Mouse (Mus musculus): Measurements from ENCODE around the gene Unk. TPM values are rescaled to one million over a fixed set of nuclear protein-coding genes. Genes with fewer than 3 reads are reported as not detected.

The Unk gene
- total and polyA plus RNA-seq, 3 experiments = 17.2 to 80.7 (median 50.1) TPM

DNA sequence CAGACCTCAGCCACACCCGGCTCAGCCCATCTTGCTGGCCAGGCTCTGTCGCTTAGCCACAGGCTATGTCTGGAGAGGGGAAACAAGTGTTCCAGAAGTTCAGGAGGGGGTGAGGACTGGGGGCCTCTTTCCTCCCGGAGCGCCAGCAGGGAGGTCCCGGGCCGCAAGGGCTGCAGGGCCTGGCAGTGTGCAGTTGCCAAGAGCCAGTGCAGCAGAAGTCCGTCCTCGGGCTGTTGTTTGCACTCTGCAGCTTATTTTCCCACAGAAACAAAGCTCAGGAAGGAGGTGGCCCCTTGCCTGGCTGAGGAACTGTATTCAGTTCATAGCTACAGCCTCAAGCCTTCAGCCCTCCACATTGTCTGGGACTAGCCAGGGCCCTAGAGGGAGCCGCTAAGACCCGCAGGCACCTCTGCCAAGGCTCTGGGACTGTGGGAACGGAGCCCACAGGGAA is 71.8 kb downstream of the Unk start:
- Histone ChIP-seq H3K9me3 (replicated peaks) (peaks cover under 1% of the 10 kb centered on the region; the same call in 1 of the 2 replicates), H3K4me1 (ENCODE audit: insufficient read depth, low read depth, low read length) (peaks cover 80% of the 10 kb centered on the region), H3K36me3 (replicated peaks) (no peaks in the 10 kb centered on the region), H3K27me3 (ENCODE audit: insufficient read depth, low read length) (peaks cover 5% of the 10 kb centered on the region; the same call in 1 of the 2 replicates), H3K4me3 (ENCODE audit: low read depth, low read length) (peak overlapping the region; percentile 48; the same call in 1 of the 2 replicates)
- DNase-seq (ENCODE audit: low spot score) (no peak), ATAC-seq (ENCODE audit: extremely low read depth, insufficient number of reproducible peaks, low FRiP score, poor library complexity, severe bottlenecking) (no peak)
- no peak for TF ChIP-seq GATA1 (IDR thresholded peaks at IDR 0.05; ENCODE audit: borderline replicate concordance, low read length)
- TF ChIP-seq GATA2 (IDR thresholded peaks at IDR 0.05; ENCODE audit: borderline replicate concordance, low read depth, low read length) = no peak
- no peak for TF ChIP-seq TAL1 (conservative IDR thresholded peaks at IDR 0.05; ENCODE audit: low read depth, low read length)
- TF ChIP-seq POLR2AphosphoS5 (IDR thresholded peaks at IDR 0.05; ENCODE audit: insufficient replicate concordance, low read depth, low read length) = no peak
- TF ChIP-seq CTCF (IDR thresholded peaks at IDR 0.05; ENCODE audit: low read depth, low read length) = no peak

DNA sequence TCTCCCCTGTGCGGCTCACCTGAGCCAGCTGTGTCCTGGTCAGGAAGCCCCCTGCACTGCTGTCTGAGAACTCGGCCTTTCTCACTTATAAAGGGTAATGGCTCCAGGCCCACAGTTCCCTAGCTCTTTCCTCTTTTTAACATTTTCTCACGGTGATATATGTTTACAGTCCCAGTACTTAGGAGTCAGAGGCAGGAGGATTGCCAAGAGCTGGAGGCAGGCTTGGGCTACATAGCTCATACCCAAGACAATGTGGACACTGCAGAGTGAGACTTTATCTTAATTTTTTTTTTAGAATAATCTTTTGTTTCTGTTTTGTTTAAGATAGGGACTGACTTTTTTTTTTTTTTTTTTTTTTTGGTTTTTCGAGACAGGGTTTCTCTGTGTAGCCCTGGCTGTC is 72.3 kb downstream of the Unk start:
- Histone ChIP-seq H3K4me1 (ENCODE audit: insufficient read depth, low read depth, low read length) (peaks cover 85% of the 10 kb centered on the region), H3K36me3 (replicated peaks) (no peaks in the 10 kb centered on the region), H3K9me3 (replicated peaks) (no peaks in the 10 kb centered on the region), H3K4me3 (ENCODE audit: low read depth, low read length) (peak overlapping the region; percentile 48; the same call in 1 of the 2 replicates), H3K27me3 (ENCODE audit: insufficient read depth, low read length) (peaks cover 9% of the 10 kb centered on the region; the same call in 1 of the 2 replicates)
- no peak for DNase-seq (ENCODE audit: low spot score)
- ATAC-seq (ENCODE audit: extremely low read depth, insufficient number of reproducible peaks, low FRiP score, poor library complexity, severe bottlenecking) = no peak
- TF ChIP-seq GATA1 (IDR thresholded peaks at IDR 0.05; ENCODE audit: borderline replicate concordance, low read length) (no peak), GATA2 (IDR thresholded peaks at IDR 0.05; ENCODE audit: borderline replicate concordance, low read depth, low read length) (no peak), CTCF (IDR thresholded peaks at IDR 0.05; ENCODE audit: low read depth, low read length) (no peak), TAL1 (conservative IDR thresholded peaks at IDR 0.05; ENCODE audit: low read depth, low read length) (no peak), POLR2AphosphoS5 (IDR thresholded peaks at IDR 0.05; ENCODE audit: insufficient replicate concordance, low read depth, low read length) (no peak)

DNA sequence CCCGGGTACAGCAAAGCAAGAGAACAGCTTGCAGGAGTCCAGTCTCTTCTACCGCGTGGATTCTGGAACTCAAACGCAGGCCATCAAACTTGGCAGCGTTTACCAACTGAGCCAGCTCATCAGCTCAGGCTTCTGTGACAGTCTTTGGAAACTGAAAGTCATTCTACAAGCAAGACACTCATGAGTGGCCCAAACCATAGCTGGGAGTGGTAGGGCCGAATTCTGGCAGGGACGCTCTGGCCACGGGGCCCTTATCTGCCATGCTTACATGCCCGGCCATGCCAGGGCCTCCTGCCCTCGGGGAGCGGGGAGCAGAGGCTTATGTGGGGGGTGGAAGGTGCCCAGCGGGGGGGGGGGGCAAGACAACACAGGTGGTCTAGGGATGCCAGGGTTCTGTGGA is 73.5 kb downstream of the Unk start:
- DNase-seq (ENCODE audit: low spot score) (no peak), ATAC-seq (ENCODE audit: extremely low read depth, insufficient number of reproducible peaks, low FRiP score, poor library complexity, severe bottlenecking) (no peak)
- Histone ChIP-seq H3K9me3 (replicated peaks) (peaks cover 8% of the 10 kb centered on the region; the same call in 1 of the 2 replicates), H3K27me3 (ENCODE audit: insufficient read depth, low read length) (peaks cover 19% of the 10 kb centered on the region), H3K4me3 (ENCODE audit: low read depth, low read length) (peak overlapping the region; percentile 43; the same call in 1 of the 2 replicates), H3K36me3 (replicated peaks) (no peaks in the 10 kb centered on the region), H3K4me1 (ENCODE audit: insufficient read depth, low read depth, low read length) (peaks cover 86% of the 10 kb centered on the region)
- no peak for TF ChIP-seq TAL1 (conservative IDR thresholded peaks at IDR 0.05; ENCODE audit: low read depth, low read length)
- no peak for TF ChIP-seq CTCF (IDR thresholded peaks at IDR 0.05; ENCODE audit: low read depth, low read length)
- TF ChIP-seq POLR2AphosphoS5 (IDR thresholded peaks at IDR 0.05; ENCODE audit: insufficient replicate concordance, low read depth, low read length) = no peak
- no peak for TF ChIP-seq GATA1 (IDR thresholded peaks at IDR 0.05; ENCODE audit: borderline replicate concordance, low read length)
- no peak for TF ChIP-seq GATA2 (IDR thresholded peaks at IDR 0.05; ENCODE audit: borderline replicate concordance, low read depth, low read length)

DNA sequence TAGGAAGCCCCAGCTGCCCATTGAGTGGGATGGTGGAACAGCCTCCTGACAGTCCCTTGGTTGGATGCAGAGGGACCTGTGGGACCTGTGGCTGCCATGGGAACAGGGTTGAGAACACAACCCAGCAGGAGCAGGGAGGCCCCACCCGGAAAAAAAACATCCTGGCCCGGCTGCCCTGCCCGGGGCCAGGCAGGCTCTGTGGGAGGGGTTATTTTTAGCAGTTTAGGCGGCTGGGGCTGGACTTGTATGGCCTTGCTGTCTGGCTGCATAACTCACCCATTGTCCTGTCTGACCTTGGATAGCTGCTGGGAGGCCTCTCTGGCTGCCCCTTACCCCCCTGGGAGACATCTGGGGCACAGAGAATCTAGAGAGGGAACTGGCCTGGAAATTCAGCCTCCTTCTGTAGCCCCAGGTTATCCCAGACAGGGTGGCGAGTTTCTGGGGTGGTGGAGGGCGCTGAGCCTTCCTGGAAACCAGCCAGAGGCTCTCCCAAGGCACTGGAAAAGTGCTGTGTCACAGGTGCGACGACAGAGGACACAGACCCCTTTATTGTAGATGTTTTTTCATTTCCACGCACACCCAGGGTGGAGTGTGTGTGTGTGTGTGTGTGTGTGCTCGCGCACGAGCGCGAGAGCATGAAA is 74.0 kb downstream of the Unk start:
- no peak for DNase-seq (ENCODE audit: low spot score)
- Histone ChIP-seq H3K27me3 (ENCODE audit: insufficient read depth, low read length) (peaks cover 23% of the 10 kb centered on the region), H3K4me3 (ENCODE audit: low read depth, low read length) (peak overlapping the region; percentile 43; the same call in 1 of the 2 replicates), H3K36me3 (replicated peaks) (no peaks in the 10 kb centered on the region), H3K9me3 (replicated peaks) (peaks cover 13% of the 10 kb centered on the region), H3K4me1 (ENCODE audit: insufficient read depth, low read depth, low read length) (peaks cover 83% of the 10 kb centered on the region)
- no peak for ATAC-seq (ENCODE audit: extremely low read depth, insufficient number of reproducible peaks, low FRiP score, poor library complexity, severe bottlenecking)
- TF ChIP-seq POLR2AphosphoS5 (IDR thresholded peaks at IDR 0.05; ENCODE audit: insufficient replicate concordance, low read depth, low read length) (no peak), GATA1 (IDR thresholded peaks at IDR 0.05; ENCODE audit: borderline replicate concordance, low read length) (no peak)

DNA sequence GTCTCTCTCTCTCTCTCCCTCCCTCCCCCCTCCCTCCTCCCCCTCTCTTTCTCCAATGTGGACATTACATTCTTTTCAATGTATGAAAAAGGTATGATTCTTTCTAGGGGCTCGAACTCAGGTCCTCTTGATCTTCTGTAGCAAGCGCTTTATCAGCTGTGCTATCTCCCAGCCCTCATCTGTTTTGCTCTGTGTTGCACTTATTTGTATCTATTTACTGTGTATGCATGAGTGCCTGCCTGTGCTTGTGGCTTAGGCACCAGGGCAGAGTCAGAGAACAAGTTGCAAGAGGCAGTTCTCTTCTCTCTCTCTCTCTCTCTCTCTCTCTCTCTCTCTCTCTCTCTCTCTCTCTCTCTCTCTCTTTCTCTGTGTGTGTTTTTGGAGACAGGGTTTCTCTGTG is 74.9 kb downstream of the Unk start:
- peaks cover 74% of the 10 kb centered on the region for H3K4me1 ChIP-seq (ENCODE audit: insufficient read depth, low read depth, low read length)
- ATAC-seq (ENCODE audit: extremely low read depth, insufficient number of reproducible peaks, low FRiP score, poor library complexity, severe bottlenecking) (no peak), DNase-seq (ENCODE audit: low spot score) (no peak)
- H3K4me3 ChIP-seq (ENCODE audit: low read depth, low read length) = no peak overlapping the region
- H3K36me3 ChIP-seq (replicated peaks) = no peaks in the 10 kb centered on the region
- TF ChIP-seq GATA2 (IDR thresholded peaks at IDR 0.05; ENCODE audit: borderline replicate concordance, low read depth, low read length) = no peak
- no peak for TF ChIP-seq TAL1 (conservative IDR thresholded peaks at IDR 0.05; ENCODE audit: low read depth, low read length)
- TF ChIP-seq CTCF (IDR thresholded peaks at IDR 0.05; ENCODE audit: low read depth, low read length) = no peak
- no peak for TF ChIP-seq GATA1 (IDR thresholded peaks at IDR 0.05; ENCODE audit: borderline replicate concordance, low read length)
- TF ChIP-seq POLR2AphosphoS5 (IDR thresholded peaks at IDR 0.05; ENCODE audit: insufficient replicate concordance, low read depth, low read length) = no peak
- H3K9me3 ChIP-seq (replicated peaks) = peaks cover 23% of the 10 kb centered on the region
- H3K27me3 ChIP-seq (ENCODE audit: insufficient read depth, low read length) = peaks cover 32% of the 10 kb centered on the region

DNA sequence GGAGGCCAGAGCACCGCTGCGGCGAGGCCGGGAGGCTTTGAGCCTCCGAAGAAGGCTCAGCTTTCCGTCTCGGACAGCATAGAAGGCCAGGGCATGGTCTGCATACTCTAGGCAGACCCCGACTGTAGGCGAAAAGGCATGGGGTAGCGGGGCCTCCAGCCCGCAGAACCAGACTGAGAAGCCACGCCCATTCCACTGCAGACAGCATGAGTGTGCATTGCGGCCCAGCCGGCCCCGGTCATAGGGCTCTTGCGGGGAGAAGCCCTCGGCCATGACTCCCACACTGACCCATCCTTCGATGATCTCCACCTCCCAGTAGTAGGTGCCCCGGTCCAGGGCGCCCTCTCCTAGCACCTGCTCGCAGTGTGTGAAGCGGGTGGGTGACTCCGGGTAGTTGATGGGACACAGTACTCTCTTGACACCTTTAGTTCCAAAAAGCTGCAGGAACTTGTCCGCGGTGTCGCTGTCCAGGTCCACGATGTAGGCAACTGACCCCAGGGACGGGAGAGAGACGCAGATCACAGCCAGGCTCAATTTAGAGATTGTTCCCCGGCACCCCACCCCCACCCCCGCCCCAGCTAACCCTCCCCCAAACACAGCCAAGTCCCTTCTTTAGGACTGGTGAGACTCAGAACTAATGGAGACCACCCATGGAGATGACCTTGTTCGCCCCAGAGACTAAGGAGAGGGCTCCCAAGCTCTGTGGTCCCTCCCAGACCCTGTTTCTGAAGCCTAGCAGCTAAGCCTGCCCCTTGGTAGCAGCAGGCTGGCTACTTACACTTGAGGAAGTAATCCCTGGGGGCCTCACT is 76.2 kb downstream of the Unk start:
- Histone ChIP-seq H3K4me3 (ENCODE audit: low read depth, low read length) (peak overlapping the region; percentile 62; the same call in 1 of the 2 replicates), H3K27me3 (ENCODE audit: insufficient read depth, low read length) (peaks cover 35% of the 10 kb centered on the region), H3K4me1 (ENCODE audit: insufficient read depth, low read depth, low read length) (peaks cover 61% of the 10 kb centered on the region), H3K36me3 (replicated peaks) (no peaks in the 10 kb centered on the region), H3K9me3 (replicated peaks) (peaks cover 27% of the 10 kb centered on the region)
- ATAC-seq (ENCODE audit: extremely low read depth, insufficient number of reproducible peaks, low FRiP score, poor library complexity, severe bottlenecking) = peak; percentile 38; the same call in 1 of the 2 replicates
- DNase-seq (ENCODE audit: low spot score) = no peak
- TF ChIP-seq TAL1 (conservative IDR thresholded peaks at IDR 0.05; ENCODE audit: low read depth, low read length) (no peak), GATA2 (IDR thresholded peaks at IDR 0.05; ENCODE audit: borderline replicate concordance, low read depth, low read length) (no peak), CTCF (IDR thresholded peaks at IDR 0.05; ENCODE audit: low read depth, low read length) (no peak), GATA1 (IDR thresholded peaks at IDR 0.05; ENCODE audit: borderline replicate concordance, low read length) (no peak), POLR2AphosphoS5 (IDR thresholded peaks at IDR 0.05; ENCODE audit: insufficient replicate concordance, low read depth, low read length) (no peak)
